Mouse (Mus musculus): ENCODE measurements around the gene Igll1.
A peak's percentile ranks its signal among the peaks of the same experiment; 100 is the strongest.
"Not testable (repeated sequence)": the region's sequence is repeated elsewhere in the genome, so short reads cannot be mapped to it uniquely, and the experiment has no call there.

The Igll1 gene

DNA sequence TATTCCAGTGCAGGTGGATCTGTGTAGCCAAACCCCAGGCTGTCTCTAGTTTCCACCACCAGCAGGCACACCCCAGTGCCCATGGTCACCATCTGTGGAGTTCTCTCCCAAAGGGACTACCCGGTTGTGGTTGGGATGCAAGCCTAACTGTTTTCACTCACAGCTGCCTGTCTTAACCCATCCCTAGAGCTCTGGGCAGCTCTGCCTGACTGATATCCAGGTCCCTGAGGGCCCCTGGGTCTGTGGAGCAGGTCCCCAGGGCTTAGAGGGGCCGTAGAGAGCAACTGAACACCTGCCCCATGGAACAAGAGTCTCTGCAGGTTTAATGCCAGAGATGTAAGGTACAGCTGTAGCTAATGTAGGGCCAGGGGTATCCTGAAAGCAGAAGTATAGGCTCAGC lies at the start of gene Igll1:
Gene Igll1 (minus strand): TSS at position 8 of the 400 bp plus-strand sequence.
- no peak for DNase-seq (ENCODE audit: low read depth)

GRCm38 (mm10) chr16:16913440-16913839 lies 49.7 kb upstream of the Igll1 start:
- no peak for DNase-seq (ENCODE audit: low read depth)

GRCm38 (mm10) chr16:16911641-16912597 lies 48.1 kb upstream of the Igll1 start:
- DNase-seq (ENCODE audit: low read depth), result peak; percentile 48

GRCm38 (mm10) chr16:16907799-16908198 lies 44.0 kb upstream of the Igll1 start:
- DNase-seq (ENCODE audit: low read depth), result no peak

- no peak for DNase-seq (ENCODE audit: low read depth)
Measured at GRCm38 (mm10) chr16:16903188-16903587, 39.4 kb upstream of the Igll1 start.

DNA sequence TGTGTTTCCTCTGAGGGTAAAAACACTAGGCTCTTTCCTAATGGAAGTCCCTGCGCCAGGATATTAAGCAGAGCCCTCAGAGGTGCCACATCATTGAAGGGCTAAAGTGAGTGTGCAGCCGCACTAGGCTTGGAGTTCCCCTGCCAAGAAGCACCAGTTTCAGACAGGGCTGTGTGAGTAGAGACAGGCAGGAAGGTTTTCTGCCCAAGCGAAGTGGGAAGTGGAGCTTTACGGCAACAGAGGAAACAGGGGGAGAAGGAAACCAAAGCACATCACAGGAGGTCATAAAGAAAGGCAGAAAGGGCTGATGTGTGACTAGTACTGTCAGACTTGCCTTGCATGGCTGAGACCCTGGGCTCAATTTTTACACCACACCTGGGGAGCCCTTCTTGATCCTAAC lies 38.5 kb upstream of the Igll1 start:
- DNase-seq (ENCODE audit: low read depth), result no peak

DNA sequence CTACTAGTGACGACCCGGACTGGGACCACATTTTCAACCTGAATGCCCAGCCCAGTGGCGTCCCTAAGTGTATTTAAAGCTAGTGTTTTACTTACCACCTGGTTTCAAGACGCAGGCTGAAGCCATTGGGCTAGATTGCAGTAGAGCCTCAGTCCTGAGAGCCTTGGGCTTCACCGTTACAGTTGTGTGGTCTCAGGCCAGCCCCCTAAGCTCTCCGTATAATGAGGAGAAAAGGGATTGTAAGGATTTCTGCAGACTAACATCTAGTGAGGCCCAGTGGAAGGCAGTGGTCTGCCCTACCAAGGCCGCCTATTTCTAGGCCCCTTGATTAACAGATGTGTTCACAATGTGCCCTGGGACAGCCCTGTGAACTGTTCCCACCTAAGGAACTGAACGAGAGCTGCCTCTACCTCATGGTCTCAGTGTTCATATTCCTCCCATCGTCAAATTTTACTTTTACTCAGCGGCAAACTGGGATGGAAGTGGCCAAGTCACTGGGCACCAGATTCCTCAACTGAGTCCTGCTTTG lies 33.3 kb upstream of the Igll1 start:
- DNase-seq (ENCODE audit: low read depth), result peak; percentile 6

- DNase-seq (ENCODE audit: low read depth), result peak; percentile 83
Measured at GRCm38 (mm10) chr16:16896382-16897055, 32.7 kb upstream of the Igll1 start, which contains the start of gene Ppm1f. Gene Ppm1f (plus strand): TSS chr16:16896469.

- DNase-seq (ENCODE audit: low read depth), result no peak
Measured at GRCm38 (mm10) chr16:16896015-16896381, 32.2 kb upstream of the Igll1 start.

DNA sequence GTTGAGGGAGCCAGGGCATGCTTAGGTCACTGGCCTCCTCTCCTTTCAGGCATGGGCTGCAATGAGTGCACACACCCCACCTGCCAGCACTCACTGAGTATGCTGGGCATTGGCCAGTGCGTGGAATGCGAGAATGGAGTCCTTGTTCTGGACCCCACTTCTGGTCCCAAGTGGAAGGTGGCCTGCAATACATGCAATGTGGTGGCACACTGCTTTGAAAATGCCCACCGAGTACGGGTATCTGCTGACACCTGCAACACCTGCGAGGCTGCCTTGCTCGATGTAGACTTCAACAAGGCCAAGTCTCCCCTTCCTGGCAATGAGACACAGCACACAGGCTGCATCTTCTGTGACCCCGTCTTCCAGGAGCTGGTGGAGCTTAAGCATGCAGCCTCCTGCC lies 28.6 kb upstream of the Igll1 start:
- no peak for DNase-seq (ENCODE audit: low read depth)

GRCm38 (mm10) chr16:16888341-16888740 lies 24.6 kb upstream of the Igll1 start:
- DNase-seq (ENCODE audit: low read depth), result no peak

DNA sequence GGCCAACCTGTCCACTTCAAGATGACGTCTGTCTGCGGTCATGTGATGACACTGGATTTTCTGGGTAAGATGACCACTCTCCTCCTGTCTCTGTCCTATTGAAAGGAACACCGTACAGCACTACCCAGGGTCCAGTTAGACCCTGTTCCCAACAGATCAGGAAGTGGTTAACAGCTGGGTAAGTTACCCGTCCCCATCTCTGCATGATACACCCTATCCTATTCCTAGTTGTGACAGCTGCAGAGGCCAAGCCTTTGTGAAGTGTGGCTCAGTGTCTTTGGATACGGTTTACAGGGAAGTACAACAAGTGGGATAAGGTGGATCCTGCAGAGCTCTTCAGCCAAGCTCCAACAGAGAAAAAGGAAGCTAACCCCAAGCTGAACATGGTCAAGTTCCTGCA lies 15.2 kb upstream of the Igll1 start:
- DNase-seq (ENCODE audit: low read depth), result no peak

GRCm38 (mm10) chr16:16870617-16871331 lies 7.0 kb upstream of the Igll1 start, which contains the start of the genes Top3b and Vpreb1:
Gene Top3b (plus strand): TSS chr16:16870736.
Gene Vpreb1 (minus strand): TSS chr16:16870843.
- DNase-seq (ENCODE audit: low read depth), result peak; percentile 88

DNA sequence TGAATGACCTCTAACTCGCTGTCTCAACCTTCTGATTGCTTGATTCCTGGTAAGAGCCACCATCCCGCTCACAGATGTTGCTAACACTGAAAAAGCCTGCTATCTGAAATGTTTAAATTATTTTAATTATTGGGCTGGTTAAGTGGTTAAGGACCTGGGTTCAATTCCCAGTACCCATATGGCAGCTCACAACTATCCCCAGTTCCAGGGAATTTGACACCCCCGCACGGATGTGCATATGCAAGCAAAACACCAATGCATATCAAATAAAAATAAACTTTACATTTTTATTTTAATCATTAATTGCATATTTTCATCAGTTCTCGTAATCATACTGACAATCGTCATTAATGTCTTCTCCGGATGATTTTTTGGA lies 6.4 kb upstream of the Igll1 start:
- DNase-seq (ENCODE audit: low read depth), result no peak

GRCm38 (mm10) chr16:16865696-16866561 lies 2.1 kb upstream of the Igll1 start:
- DNase-seq (ENCODE audit: low read depth), result no peak

DNA sequence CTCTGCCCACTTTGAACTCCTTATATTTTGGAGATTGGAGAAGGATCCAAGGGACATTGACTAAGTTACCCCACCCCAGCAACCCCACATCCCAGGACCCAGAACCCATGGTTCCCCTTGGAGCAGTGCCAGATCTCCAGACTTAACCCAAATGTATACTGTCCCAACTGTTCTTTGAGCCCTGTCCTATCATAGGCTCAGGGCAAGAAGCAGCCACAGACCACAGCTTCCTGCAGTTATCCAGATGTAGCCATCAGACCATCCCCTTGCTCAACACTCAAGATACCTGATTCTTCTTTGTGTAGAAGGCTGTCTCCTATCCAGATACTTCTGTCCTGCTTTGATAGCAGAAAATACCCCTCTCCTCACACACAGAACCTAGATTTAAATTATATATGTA lies 1.4 kb upstream of the Igll1 start:
- no peak for DNase-seq (ENCODE audit: low read depth)

DNA sequence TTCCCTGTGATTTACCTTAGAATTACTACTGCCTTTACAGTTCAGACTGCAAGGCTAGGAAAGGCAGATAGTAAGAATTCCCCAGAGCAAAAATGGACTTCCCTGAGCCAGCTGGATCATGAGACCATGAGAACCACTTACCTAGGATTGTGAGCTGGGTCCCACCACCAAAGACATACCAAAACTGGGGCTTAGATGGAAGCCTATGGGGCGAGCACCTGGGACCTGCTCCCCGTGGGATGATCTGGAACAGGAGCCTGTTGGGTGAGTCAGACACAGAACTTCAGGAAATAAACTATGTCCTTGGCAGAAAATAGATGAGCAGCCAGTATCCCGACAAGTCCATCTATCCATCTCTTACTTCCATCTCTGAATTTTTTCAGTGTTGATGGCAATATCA lies 1.5 kb downstream of the Igll1 start:
- no peak for DNase-seq (ENCODE audit: low read depth)

GRCm38 (mm10) chr16:16856731-16857476 lies 6.9 kb downstream of the Igll1 start:
- DNase-seq (ENCODE audit: low read depth), result no peak

DNA sequence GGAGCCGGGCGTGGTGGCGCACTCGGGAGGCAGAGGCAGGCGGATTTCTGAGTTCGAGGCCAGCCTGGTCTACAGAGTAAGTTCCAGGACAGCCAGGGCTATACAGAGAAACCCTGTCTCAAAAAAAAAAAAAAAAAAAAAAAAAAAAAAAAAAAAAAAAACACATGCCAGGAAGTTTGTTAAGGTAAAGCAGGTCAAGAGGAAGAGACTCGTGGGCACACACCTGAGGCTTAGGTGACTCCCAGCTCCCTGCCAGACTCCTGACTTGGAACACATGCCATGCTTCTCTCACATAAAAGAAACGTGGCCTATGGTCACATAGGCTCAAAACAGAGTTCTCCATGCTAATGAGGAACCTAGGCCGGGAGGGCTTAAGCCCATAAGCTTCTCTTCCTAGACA lies 7.7 kb downstream of the Igll1 start:
- DNase-seq (ENCODE audit: low read depth), result not testable (repeated sequence)

DNA sequence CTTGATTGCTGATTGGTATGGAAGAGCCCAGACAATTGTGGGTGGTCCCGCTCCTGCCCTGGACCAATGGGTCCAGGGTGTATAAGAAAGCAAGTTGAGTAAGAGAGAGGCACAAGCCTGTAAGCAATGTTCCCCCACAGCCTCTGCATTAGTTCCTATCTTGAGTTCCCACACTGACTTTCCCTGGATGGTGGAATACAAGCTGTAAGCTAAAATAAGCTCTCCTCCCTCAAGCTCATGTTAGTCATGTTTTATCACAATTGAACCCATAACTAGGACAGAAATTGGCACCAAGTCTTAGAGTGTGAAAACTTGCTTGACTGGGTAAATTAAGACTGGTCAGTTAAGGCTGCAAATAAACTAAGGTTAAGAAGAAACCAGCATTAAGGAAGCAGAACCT lies 8.2 kb downstream of the Igll1 start:
- no peak for DNase-seq (ENCODE audit: low read depth)
